Mouse (Mus musculus) layer of hippocampus, adult 11-12 months (tissue): Measurements from ENCODE around the gene Sec31a.
A peak's percentile ranks its signal among the peaks of the same experiment; 100 is the strongest.
"Not testable (repeated sequence)": the region's sequence is repeated elsewhere in the genome, so short reads cannot be mapped to it uniquely, and the experiment has no call there.

Source experiments
- DNase-seq: peaks from one replicate; pipeline ENCODE4 v3.0.0; 2022; ENCODE audit warnings: low spot score

The Sec31a gene

DNA sequence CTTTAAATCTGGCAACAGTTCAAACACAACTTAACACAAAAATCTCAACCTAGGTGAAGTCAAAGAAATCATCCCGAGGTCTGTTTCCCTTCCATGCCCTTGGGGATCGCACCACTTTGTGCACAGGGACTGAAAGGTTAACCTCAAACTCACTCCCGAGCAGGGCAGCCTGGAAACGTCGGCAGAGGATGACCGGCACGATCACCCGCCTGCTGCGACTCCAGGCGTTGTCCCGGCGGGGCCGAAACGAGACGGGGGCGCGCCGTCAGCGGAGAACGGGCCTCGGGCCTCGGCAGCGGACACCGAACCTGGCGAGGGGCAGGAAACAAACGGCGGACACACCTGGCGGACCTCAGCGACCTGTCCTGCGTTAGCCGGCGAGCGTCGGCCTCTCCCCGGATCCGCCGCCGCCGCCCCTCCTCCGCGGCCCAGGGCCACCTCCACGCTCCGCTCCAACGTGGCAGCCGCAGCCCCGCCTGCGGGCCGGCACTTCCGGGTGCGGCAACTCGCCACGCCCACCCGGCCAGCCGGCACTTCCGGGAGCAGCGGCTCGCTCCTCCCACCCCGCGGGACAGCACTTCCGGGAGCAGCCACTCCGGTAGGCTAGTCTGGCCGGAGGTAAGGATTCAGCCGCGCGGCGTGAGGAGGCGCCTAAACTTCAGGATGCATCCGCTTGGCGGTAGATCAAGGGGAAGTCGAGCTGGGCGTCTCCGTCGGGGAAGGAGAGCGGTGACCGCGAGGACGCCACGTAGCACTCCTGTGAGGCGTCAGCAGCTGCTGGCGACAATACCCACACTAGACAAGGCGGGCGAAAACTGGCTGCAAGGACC, at the start of gene Sec31a:
TSS of gene Sec31a (minus strand) at position 474 of the 830 bp plus-strand sequence.
- DNase-seq, result peak; percentile 97

DNA sequence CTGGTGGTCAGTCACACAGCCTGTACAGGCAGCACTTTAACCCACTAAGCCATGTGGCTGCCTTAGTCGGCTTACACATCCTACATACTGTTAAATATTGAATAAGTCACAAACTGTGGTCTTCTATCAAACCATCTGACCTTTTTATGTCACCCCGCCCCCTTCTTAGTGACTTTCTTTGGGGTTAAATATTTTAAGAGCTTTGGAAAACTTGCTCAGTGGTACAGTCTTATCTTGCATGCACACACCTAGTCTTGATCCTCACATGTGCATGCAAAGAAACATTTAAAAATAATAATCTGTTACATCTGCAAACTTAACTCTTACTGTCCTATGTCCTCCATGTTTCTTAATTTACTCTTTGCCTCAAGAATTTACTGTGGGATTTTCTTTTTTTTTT, 46.3 kb upstream of the Sec31a start:
- no peak for DNase-seq

- no peak for DNase-seq
Measured at GRCm38 (mm10) chr5:100461526-100461925, 45.5 kb upstream of the Sec31a start.

DNA sequence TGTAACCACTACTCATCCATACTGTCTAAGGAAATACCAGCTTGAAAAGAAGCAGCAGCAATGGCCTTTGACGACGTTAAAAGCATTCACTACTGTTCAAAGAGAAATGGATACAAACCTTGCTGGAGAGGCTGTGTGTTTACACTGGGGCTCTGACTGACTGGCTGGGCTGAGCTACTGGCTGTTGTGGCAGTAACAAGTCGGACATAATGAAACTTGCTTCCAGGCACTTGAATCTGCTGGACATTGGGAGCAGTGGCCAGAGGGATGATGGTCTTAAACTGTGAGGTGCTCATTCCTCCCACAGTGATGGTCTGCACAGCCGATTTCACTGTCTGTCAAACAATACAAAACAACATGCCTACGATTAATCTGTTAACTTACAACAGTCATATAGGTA, 43.4 kb upstream of the Sec31a start:
- no peak for DNase-seq

- DNase-seq, result no peak
Measured at GRCm38 (mm10) chr5:100451871-100452270, 35.8 kb upstream of the Sec31a start.

- no peak for DNase-seq
Measured at GRCm38 (mm10) chr5:100438796-100439195, 22.8 kb upstream of the Sec31a start.

DNA sequence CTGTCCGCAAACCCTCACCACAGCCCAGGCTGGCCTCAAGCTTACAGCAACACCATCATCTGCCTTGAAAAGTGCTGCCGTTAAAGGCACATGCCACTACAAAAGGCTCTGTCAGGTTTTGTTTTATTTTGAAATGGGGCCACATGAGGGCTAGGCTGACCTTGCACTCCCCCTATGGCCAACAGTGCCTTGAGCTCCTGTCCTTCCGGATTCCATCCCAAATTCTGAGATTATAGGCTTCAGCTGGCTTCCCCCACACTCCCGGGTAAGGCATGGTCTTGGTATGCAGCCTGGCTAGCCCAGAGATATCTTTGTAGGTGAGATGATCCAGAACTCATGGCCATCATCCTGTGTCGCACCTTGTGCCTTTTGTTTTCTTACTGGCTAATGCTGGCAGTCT, 21.9 kb upstream of the Sec31a start:
- DNase-seq, result no peak

DNA sequence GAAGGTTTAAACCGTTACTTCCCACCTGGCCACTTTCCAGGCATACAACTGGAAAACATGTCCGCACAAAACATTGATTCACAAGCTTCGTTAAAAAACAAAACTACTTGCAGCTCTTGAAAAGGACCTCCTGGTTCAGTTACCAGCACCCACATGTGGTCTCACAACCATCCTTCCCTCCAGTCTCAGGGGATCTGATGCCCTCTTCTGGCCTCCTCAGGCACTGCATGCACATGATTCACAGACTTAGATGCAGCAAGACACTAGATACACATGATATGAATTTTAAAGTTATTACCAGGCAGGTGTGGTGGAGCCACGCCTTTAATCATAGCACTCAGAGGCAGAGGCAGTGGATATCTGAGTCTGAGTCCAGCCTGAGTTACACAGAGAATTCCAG, 21.1 kb upstream of the Sec31a start:
- no peak for DNase-seq

DNA sequence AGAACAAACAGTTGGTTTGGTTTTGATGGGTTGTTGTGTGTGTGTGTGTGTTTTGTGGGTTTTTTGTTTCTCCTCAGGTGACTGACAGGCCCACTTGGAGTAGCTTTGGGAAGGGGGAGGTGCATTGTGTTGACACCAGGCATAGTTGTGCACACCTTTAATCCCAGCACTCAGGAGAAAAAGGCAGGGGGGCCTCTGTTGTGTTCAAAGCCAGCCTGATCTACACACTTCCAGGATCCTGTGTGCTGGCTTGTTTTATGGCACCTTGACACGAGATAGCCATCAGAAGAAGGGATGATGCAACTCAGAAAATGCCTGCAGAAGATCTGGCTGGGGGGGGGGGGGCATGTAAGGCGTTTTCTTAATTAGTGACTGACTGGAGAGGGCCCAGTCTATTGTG, 14.9 kb upstream of the Sec31a start:
- no peak for DNase-seq

DNA sequence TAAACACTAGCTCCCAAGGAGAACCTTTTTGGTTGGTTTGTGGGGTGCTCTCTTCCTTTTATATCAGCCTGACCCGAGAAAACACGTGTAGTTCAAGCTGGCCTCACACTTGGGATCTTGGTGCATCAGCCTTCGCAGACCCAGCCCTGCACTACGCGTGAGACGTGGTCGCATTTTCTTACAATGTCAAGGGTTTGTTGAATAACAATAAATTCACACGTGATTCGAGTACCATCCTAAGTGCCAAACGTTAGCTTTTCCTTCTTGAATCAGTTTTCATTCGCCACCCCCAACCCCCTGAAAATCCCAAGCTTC, 14.0 kb upstream of the Sec31a start:
- no peak for DNase-seq

- peak; percentile 93 for DNase-seq
Measured at GRCm38 (mm10) chr5:100429344-100430075, 13.5 kb upstream of the Sec31a start.

GRCm38 (mm10) chr5:100428734-100429343, 12.8 kb upstream of the Sec31a start:
- no peak for DNase-seq

DNA sequence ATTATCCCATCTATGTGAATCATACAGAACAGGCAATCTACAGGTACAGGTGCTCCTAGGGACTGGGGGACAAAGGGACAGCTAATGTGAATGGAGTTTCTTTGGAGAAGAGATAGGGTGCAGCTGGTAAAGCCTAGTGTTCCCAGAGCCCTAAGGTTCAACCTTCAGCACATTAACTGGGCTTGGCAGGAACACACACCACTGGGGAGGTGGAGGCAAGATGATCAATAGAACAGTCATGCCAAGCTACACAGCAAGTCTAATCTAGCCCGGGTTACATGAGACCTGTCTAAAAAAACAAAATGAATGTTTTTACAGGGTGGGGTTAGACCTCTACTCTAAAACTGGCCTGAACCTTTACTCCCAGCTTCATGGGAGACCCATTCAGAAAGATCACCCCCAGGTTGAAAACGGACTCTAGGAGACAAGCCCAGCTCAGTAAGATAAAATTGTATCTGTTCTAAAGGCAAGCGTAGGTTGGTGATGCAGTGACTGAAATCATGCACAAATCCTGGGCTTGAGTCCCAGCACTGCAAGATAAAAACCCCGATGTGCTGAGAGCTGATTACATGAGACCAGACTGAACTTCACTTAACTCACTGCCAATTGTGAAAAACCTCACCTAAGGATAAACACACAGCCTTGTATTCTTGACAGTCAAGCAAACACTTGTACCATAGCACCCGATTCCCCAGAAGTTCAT, 12.1 kb upstream of the Sec31a start:
- no peak for DNase-seq

DNA sequence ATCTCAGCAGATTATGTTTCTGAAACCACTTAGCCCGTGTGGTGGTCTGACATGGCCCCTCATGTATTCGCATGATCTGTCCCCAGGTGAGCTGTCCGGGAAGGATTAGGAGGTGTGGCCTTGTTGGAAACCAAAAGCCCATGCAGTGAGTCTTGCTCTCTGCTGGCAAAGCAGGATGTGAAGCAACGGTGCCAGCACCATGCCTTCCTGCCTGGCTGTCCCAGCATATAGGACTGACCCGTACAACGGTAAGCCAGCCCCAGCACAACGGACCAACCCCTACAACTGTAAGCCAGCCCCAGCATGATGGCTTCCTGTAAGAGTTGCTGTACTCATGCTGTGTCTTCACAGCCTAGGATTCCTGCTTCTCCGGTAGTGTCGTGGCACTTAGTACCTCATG, 11.2 kb upstream of the Sec31a start:
- DNase-seq, result no peak

DNA sequence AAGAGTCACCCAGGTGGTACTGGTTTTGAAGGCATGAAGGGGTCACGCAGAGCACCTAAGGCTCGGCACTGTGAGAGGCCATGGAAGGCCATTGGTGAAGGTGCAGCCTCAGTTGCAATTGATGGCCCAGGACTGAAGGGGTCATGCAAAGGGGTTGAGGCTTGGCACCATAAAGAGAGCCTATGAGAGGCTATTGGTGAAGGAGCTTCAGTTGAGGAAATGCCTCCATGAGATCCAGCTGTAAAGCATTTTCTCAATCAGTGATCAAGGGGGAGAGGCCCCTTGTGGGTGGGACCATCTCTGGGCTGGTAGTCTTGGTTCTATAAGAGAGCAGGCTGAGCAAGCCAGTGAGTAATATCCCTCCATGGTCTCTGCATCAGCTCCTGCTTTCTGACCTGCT, 9.8 kb upstream of the Sec31a start:
- DNase-seq, result not testable (repeated sequence)

GRCm38 (mm10) chr5:100424252-100424651, 8.2 kb upstream of the Sec31a start:
- no peak for DNase-seq

GRCm38 (mm10) chr5:100423626-100424025, 7.6 kb upstream of the Sec31a start:
- DNase-seq, result no peak

- no peak for DNase-seq
Measured at GRCm38 (mm10) chr5:100418861-100419260, 2.8 kb upstream of the Sec31a start.

DNA sequence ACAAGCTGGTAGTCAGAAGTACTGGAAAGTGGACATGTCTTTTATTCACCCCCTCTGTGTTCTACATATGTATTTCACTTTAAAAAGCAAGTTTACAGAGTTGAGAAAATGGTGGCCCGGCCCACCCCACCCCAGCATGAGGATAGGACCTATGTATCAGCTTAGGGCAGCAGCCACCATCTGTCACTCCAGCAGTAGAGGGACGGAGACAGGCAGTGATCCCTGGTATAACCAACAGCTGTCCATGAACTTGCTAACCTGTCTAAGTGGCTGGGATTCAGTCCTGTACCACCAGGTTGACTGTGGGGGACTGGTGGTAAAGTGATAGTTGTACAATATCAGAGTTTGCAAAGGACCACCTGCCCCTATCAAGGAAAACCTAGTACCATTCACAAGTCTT, 2.0 kb upstream of the Sec31a start:
- DNase-seq, result no peak

GRCm38 (mm10) chr5:100414474-100415196, 1.4 kb downstream of the Sec31a start:
- DNase-seq, result no peak

DNA sequence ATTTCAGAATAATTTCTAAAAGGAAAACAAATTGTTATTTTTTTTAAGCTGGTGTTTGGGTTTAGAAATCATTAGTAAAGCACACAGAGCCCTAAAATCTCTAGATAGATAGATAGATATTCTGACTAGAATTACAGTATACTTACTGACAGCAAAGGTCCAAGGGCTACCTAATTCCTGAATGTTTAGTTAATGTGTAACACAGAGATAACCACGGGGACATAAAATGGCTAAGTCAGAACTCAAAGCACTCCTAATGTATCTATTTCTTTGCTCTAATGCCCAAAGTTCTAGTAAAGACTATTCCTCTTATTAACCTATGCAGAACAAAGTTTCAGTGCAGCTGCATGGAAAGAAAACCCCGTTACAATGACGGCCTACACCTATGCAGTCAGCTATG, 3.1 kb downstream of the Sec31a start:
- no peak for DNase-seq

DNA sequence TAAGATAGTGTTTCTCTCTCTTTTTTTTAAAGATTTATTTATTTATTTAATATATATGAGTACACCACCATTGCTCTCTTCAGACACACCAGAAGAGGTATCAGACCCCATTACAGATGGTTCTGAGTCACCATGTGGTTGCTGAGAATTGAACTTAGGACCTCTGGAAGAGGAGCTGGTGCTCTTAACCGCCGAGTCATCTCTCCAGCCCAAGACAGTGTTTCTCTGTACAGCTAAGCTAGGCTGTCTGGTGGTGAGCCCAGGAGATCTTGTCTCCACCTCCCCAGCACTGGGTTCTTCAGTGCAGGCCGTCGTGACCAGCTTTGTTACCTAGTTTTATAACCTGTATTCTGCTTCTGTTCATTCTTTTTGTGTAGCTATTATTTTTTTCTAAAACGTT, 5.8 kb downstream of the Sec31a start:
- DNase-seq, result no peak
